Mouse (Mus musculus) heart, embryonic 11.5 days (tissue): ENCODE results near the gene Tnni3. TPM values are rescaled to one million over a fixed set of nuclear protein-coding genes. Genes with fewer than 3 reads are reported as not detected.
"Not testable (repeated sequence)": the region's sequence is repeated elsewhere in the genome, so short reads cannot be mapped to it uniquely, and the experiment has no call there.

Experiments used
- ATAC-seq: fragments of 200-750 bp; cut with Nextera tagmentation; replicated peaks from 2 replicates; pipeline ENCODE4 v1.8.0; 2017; ENCODE audit warnings: moderate library complexity; ENCODE audit not compliant: insufficient number of reproducible peaks, low FRiP score, low TSS enrichment
- H3K27ac ChIP-seq: fragments of 300-500 bp; sonication (generic); 2 replicates; pipeline ENCODE4 v1.5.1; 2014; ENCODE audit warnings: mild to moderate bottlenecking, low read depth, low read length
- H3K27me3 ChIP-seq: fragments of 300-500 bp; sonication (generic); 2 replicates; pipeline ENCODE4 v1.6.1; 2014; ENCODE audit warnings: mild to moderate bottlenecking, low read length, mixed read lengths; ENCODE audit not compliant: control insufficient read depth, insufficient read depth
- H3K36me3 ChIP-seq: fragments of 300-500 bp; sonication (generic); 2 replicates; pipeline ENCODE4 v1.6.1; 2014; ENCODE audit warnings: mild to moderate bottlenecking, low read length, moderate library complexity, mixed read lengths; ENCODE audit not compliant: control insufficient read depth, insufficient read depth
- H3K4me1 ChIP-seq: fragments of 300-500 bp; sonication (generic); 2 replicates; pipeline ENCODE4 v1.6.1; 2014; ENCODE audit warnings: low read length; ENCODE audit not compliant: control insufficient read depth, insufficient read depth
- H3K4me2 ChIP-seq: fragments of 300-500 bp; sonication (generic); 2 replicates; pipeline ENCODE4 v1.6.1; 2014; ENCODE audit warnings: mild to moderate bottlenecking, moderate library complexity
- H3K4me3 ChIP-seq: fragments of 300-500 bp; sonication (generic); 2 replicates; pipeline ENCODE4 v1.5.1; 2014; ENCODE audit warnings: low read depth, low read length
- H3K9ac ChIP-seq: fragments of 300-500 bp; sonication (generic); 2 replicates; pipeline ENCODE4 v1.6.1; 2014; ENCODE audit warnings: mild to moderate bottlenecking, low read depth, low read length, moderate library complexity
- H3K9me3 ChIP-seq: fragments of 300-500 bp; sonication (generic); replicated peaks from 2 replicates; pipeline ENCODE4 v1.6.1; 2016; ENCODE audit warnings: low read length; ENCODE audit not compliant: control insufficient read depth
- WGBS: fragments of 180-500 bp; shearing (Covaris S2); extraction: QIAGEN DNeasy Blood & Tissue Kit; methylation state at CpG from one replicate; pipeline ENCODE4 v1.1.7; 2014; ENCODE audit not compliant: insufficient replicate concordance; 5-methylcytosine and 5-hydroxymethylcytosine counted together
- polyA plus RNA-seq: library from polyadenylated mRNA; unstranded; fragments of >200 nt; fragmentation: Nextera tagmentation; extraction: Ambion mirVana; gene quantifications from 2 replicates; pipeline ENCODE4 v1.2.1, GENCODE M21; 2014

Gene Tnni3
- 1,570 and 1,662 TPM in 2 replicates for polyA plus RNA-seq

DNA sequence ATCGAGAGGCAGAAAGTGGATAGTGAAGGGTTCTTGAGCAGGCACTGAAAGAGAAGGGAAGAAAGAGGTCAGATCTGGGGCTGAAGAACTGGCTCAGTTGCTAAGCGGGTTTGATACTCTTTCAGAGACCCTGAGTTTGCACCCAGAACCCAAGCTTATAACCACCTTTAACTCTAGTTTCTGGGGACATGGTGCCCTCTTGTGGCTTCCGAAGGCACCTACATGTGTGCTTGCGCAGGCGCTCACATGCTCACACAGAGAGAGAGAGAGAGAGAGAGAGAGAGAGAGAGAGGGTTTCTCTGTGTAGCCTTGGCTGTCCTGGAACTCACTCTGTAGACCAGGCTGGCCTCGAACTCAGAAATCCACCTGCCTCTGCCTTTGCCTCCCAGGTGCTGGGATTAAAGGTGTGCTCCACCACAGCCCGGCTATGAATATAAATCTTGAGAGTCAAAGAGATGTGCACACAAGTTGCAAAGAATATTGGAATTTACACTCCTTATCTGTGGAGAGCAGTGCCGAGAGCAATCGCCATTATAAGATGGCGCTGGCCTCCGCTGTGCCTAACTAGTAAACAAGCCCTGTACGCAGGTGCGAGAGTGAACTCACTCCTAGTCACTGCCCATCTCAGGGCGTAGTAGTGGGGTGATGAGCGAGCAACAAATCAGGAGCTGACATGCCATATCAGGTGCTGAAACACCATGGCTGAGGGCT is at the start of gene Tnni3:
Gene Tnni3 (minus strand): TSS at position 18 of the 711 bp plus-strand sequence.
- ATAC-seq, H3K36me3 ChIP-seq, H3K27ac ChIP-seq, H3K4me3 ChIP-seq, H3K9me3 ChIP-seq, H3K9ac ChIP-seq: not testable (repeated sequence)
- peaks cover 20% of the 10 kb centered on the region for H3K4me1 ChIP-seq
- peak within 1 kb of the TSS; percentile 74; the same call in 1 of the 2 replicates for H3K4me2 ChIP-seq
- H3K27me3 ChIP-seq = peaks cover 16% of the 10 kb centered on the region
- 66% methylated on average over 15 of the region's 15 CpGs for WGBS

DNA sequence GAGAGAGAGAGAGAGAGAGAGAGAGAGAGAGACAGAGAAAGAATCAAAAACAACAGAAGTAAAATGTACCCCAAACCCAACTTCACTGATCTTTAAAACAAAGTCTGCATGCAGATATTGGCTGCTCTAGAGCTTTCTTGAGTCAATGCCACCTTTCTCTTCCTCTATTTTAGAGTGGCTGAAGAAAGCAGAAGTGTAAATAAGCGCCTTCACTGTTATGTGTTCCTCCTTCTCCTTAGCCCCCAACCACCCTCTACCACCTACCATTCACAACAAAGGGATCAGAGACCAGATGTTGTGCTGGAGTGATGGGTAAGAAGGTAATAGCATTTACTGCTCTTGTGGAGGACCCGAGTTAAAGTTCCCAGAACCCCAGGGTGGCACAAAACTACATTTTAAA is 48.3 kb upstream of the Tnni3 start:
- H3K36me3 ChIP-seq, H3K4me2 ChIP-seq, H3K4me3 ChIP-seq, H3K9me3 ChIP-seq, H3K27me3 ChIP-seq, ATAC-seq, H3K4me1 ChIP-seq, H3K27ac ChIP-seq, H3K9ac ChIP-seq: not testable (repeated sequence)
- WGBS = 48% methylated on average over 2 of the region's 2 CpGs

DNA sequence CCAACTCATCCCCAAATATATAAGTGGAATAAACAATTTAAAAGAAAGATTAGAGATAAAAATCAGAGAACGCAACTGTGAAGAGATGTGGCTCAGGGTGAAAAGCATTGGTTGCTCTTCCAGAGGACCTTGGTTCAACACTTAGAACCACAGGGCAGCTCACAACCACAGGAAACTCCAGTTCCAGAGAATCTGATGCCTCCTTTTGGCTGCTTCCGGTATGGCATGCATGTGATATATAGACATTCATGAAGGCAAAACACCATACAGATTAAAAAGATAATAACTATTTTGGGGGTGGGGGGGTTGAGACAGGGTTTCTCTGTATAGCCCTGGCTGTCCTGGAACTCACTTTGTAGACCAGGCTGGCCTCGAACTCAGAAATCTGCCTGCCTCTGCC is 38.6 kb upstream of the Tnni3 start:
- H3K9me3 ChIP-seq = no peaks in the 10 kb centered on the region
- no peaks in the 10 kb centered on the region for H3K27me3 ChIP-seq
- H3K4me3 ChIP-seq = no peak overlapping the region
- H3K27ac ChIP-seq = no peak overlapping the region
- H3K36me3 ChIP-seq = no peaks in the 10 kb centered on the region
- H3K4me2 ChIP-seq = no peak overlapping the region
- no peak for ATAC-seq
- 84% methylated on average over 3 of the region's 3 CpGs for WGBS
- no peak overlapping the region for H3K9ac ChIP-seq
- H3K4me1 ChIP-seq = no peaks in the 10 kb centered on the region

DNA sequence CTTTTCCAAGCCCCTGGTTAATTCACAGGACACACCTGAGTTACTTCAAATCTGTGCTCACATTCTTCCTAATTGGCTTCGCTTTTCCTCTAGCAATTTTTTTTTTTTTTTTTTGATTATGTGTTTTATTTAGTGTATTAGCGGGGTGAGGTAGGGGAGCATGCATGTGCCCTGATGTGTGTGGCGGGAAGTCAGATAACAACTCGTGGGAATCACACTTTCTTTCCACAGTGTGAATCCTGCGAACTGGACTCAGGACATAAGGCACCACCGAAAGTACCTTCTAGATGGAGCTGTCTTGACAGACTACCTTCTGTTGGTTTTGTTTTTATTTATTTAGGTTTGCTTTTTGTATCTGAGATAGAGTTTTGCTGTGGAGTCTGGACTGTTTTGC is 33.1 kb upstream of the Tnni3 start:
- no peak for ATAC-seq
- 59% methylated on average over 6 of the region's 6 CpGs for WGBS
- H3K9me3 ChIP-seq = no peaks in the 10 kb centered on the region
- no peaks in the 10 kb centered on the region for H3K4me1 ChIP-seq
- 0 out of 2 replicates have a peak, but pooled peaks cover 5% of the 10 kb centered on the region for H3K27me3 ChIP-seq
- no peak overlapping the region for H3K4me2 ChIP-seq
- H3K27ac ChIP-seq = no peak overlapping the region
- H3K9ac ChIP-seq = no peak overlapping the region
- H3K4me3 ChIP-seq = no peak overlapping the region
- H3K36me3 ChIP-seq = no peaks in the 10 kb centered on the region

- 21% methylated on average over 15 of the region's 15 CpGs for WGBS
- ATAC-seq = peak; percentile 39; the same call in 1 of the 2 replicates
These were observed 32.5 kb upstream of the Tnni3 start for GRCm38 (mm10) chr7:4556256-4557166.

DNA sequence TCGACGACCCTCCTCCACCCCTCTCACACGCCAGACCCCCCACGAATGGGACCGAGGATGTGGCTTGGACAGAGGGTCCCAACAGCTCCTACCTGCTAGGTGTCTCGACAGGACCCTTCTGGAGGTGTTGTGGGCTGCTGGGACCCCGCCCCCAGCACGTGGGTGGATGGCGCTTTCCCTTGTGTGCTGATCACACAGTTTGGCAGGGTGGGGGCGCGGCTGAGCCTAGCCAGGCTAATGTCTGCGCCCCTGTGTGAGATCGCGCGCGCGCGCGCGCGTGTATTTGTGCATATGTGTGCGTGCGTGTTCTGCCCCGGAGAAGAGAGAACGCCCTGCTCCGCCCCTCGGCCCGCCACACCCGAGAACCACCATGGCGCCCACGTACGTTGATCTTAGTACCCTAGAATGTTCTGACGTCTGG is 23.2 kb upstream of the Tnni3 start, which contains the start of gene Syt5:
Gene Syt5 (minus strand): TSS at position 321 of the 421 bp plus-strand sequence.
- Histone ChIP-seq H3K9ac (no peak within 1 kb of the TSS), H3K4me3 (peak within 1 kb of the TSS; percentile 26), H3K36me3 (no peaks in the 10 kb centered on the region), H3K4me1 (peaks cover 10% of the 10 kb centered on the region), H3K27ac (no peak within 1 kb of the TSS), H3K4me2 (peak within 1 kb of the TSS; percentile 61), H3K9me3 (no peaks in the 10 kb centered on the region), H3K27me3 (peaks cover 13% of the 10 kb centered on the region)
- WGBS = 11% methylated on average over 33 of the region's 33 CpGs
- ATAC-seq = 0 out of 2 replicates have a peak, but pooled peaks have one; percentile 18

More at GRCm38 (mm10) chr7:4556256-4557166, 32.5 kb upstream of the Tnni3 start:
- Histone ChIP-seq H3K36me3 (no peaks in the 10 kb centered on the region), H3K27ac (no peak overlapping the region), H3K9ac (no peak overlapping the region), H3K9me3 (no peaks in the 10 kb centered on the region), H3K4me1 (no peaks in the 10 kb centered on the region), H3K4me3 (no peak overlapping the region), H3K27me3 (0 out of 2 replicates have a peak, but pooled peaks cover 5% of the 10 kb centered on the region), H3K4me2 (no peak overlapping the region)

- H3K9me3 ChIP-seq = no peaks in the 10 kb centered on the region
- H3K36me3 ChIP-seq = no peaks in the 10 kb centered on the region
- peaks cover 13% of the 10 kb centered on the region for H3K27me3 ChIP-seq
- peak overlapping the region; percentile 26 for H3K4me3 ChIP-seq
- WGBS = 4% methylated on average over 26 of the region's 26 CpGs
- peaks cover 10% of the 10 kb centered on the region for H3K4me1 ChIP-seq
- H3K27ac ChIP-seq = no peak overlapping the region
- peak; percentile 68; the same call in 1 of the 2 replicates for ATAC-seq
- H3K4me2 ChIP-seq = peak overlapping the region; percentile 61
- no peak overlapping the region for H3K9ac ChIP-seq
These were observed 22.6 kb upstream of the Tnni3 start for GRCm38 (mm10) chr7:4546591-4547131.

GRCm38 (mm10) chr7:4546050-4546449 is 22.0 kb upstream of the Tnni3 start:
- H3K4me1 ChIP-seq = peaks cover 10% of the 10 kb centered on the region
- no peak overlapping the region for H3K9ac ChIP-seq
- 72% methylated on average over 15 of the region's 15 CpGs for WGBS
- H3K36me3 ChIP-seq = no peaks in the 10 kb centered on the region
- H3K27ac ChIP-seq = no peak overlapping the region
- no peaks in the 10 kb centered on the region for H3K9me3 ChIP-seq
- peak; percentile 1; the same call in 1 of the 2 replicates for ATAC-seq
- H3K27me3 ChIP-seq = peaks cover 13% of the 10 kb centered on the region
- no peak overlapping the region for H3K4me3 ChIP-seq
- peak overlapping the region; percentile 61 for H3K4me2 ChIP-seq
